Mouse (Mus musculus): ENCODE data around the gene Tgfbr3l. TPM values are rescaled to one million over a fixed set of nuclear protein-coding genes. Genes with fewer than 3 reads are reported as not detected.
A peak's percentile ranks its signal among the peaks of the same experiment; 100 is the strongest.

Tgfbr3l gene
- polyA plus RNA-seq, 1 experiment from 2014 or later = 4.6 TPM

GRCm38 (mm10) chr8:4213210-4214005 is 34.6 kb upstream of the Tgfbr3l start:
- peak; percentile 63 for DNase-seq
- Histone ChIP-seq H3K9ac (replicated peaks; ENCODE audit: low read length) (peak overlapping the region; percentile 66), H3K36me3 (ENCODE audit: control insufficient read depth, insufficient read depth, low read length) (peaks cover 40% of the 10 kb centered on the region), H3K27me3 (ENCODE audit: control insufficient read depth, insufficient read depth, low read length) (no peaks in the 10 kb centered on the region), H3K4me3 (replicated peaks; ENCODE audit: low read depth, low read length) (peak overlapping the region; percentile 46), H3K27ac (replicated peaks; ENCODE audit: low read depth, low read length) (peak overlapping the region; percentile 55), H3K4me1 (ENCODE audit: control insufficient read depth, insufficient read depth, low read length) (peaks cover 41% of the 10 kb centered on the region), H3K9me3 (ENCODE audit: control insufficient read depth, low read length) (no peaks in the 10 kb centered on the region), H3K4me2 (ENCODE audit: low read length) (peak overlapping the region; percentile 96)
- ATAC-seq (ENCODE audit: low FRiP score, low TSS enrichment) = 0 out of 2 replicates have a peak, but pooled peaks have one; percentile 4
- 4% methylated on average over 18 of the region's 18 CpGs for WGBS

- WGBS = 16% methylated on average over 33 of the region's 33 CpGs
- Histone ChIP-seq H3K4me3 (replicated peaks; ENCODE audit: low read depth, low read length) (peak overlapping the region; percentile 46), H3K9ac (replicated peaks; ENCODE audit: low read length) (peak overlapping the region; percentile 66), H3K4me1 (ENCODE audit: control insufficient read depth, insufficient read depth, low read length) (peaks cover 41% of the 10 kb centered on the region), H3K4me2 (ENCODE audit: low read length) (peak overlapping the region; percentile 96), H3K27ac (replicated peaks; ENCODE audit: low read depth, low read length) (peak overlapping the region; percentile 55), H3K9me3 (ENCODE audit: control insufficient read depth, low read length) (no peaks in the 10 kb centered on the region), H3K36me3 (ENCODE audit: control insufficient read depth, insufficient read depth, low read length) (peaks cover 36% of the 10 kb centered on the region), H3K27me3 (ENCODE audit: control insufficient read depth, insufficient read depth, low read length) (no peaks in the 10 kb centered on the region)
- no peak for DNase-seq
- ATAC-seq (ENCODE audit: low FRiP score, low TSS enrichment) = no peak
These were observed 33.7 kb upstream of the Tgfbr3l start for GRCm38 (mm10) chr8:4214006-4214980.

- H3K4me2 ChIP-seq (ENCODE audit: low read length) = peak overlapping the region; percentile 96
- no peaks in the 10 kb centered on the region for H3K27me3 ChIP-seq (ENCODE audit: control insufficient read depth, insufficient read depth, low read length)
- peaks cover 16% of the 10 kb centered on the region for H3K36me3 ChIP-seq (ENCODE audit: control insufficient read depth, insufficient read depth, low read length)
- WGBS = 3% methylated on average over 18 of the region's 18 CpGs
- peak; percentile 12; the same call in 1 of the 2 replicates for ATAC-seq (ENCODE audit: low FRiP score, low TSS enrichment)
- peak; percentile 35 for DNase-seq
- H3K9ac ChIP-seq (replicated peaks; ENCODE audit: low read length) = peak overlapping the region; percentile 97
- H3K4me1 ChIP-seq (ENCODE audit: control insufficient read depth, insufficient read depth, low read length) = peaks cover 41% of the 10 kb centered on the region
- peak overlapping the region; percentile 63 for H3K4me3 ChIP-seq (replicated peaks; ENCODE audit: low read depth, low read length)
- no peaks in the 10 kb centered on the region for H3K9me3 ChIP-seq (ENCODE audit: control insufficient read depth, low read length)
- H3K27ac ChIP-seq (replicated peaks; ENCODE audit: low read depth, low read length) = peak overlapping the region; percentile 93
These were observed 31.7 kb upstream of the Tgfbr3l start for GRCm38 (mm10) chr8:4216296-4216695.

- whole genome bisulfite sequencing = under 1% methylated on average over 41 of the region's 44 CpGs
- peak; percentile 90 for ATAC-seq (ENCODE audit: low FRiP score, low TSS enrichment)
- Histone ChIP-seq H3K4me2 (ENCODE audit: low read length) (peak within 1 kb of the TSS; percentile 96), H3K4me3 (replicated peaks; ENCODE audit: low read depth, low read length) (peak within 1 kb of the TSS; percentile 63), H3K27me3 (ENCODE audit: control insufficient read depth, insufficient read depth, low read length) (no peaks in the 10 kb centered on the region), H3K9ac (replicated peaks; ENCODE audit: low read length) (peak within 1 kb of the TSS; percentile 97), H3K9me3 (ENCODE audit: control insufficient read depth, low read length) (no peaks in the 10 kb centered on the region), H3K4me1 (ENCODE audit: control insufficient read depth, insufficient read depth, low read length) (peaks cover 41% of the 10 kb centered on the region), H3K36me3 (ENCODE audit: control insufficient read depth, insufficient read depth, low read length) (peaks cover 13% of the 10 kb centered on the region), H3K27ac (replicated peaks; ENCODE audit: low read depth, low read length) (peak within 1 kb of the TSS; percentile 93)
- DNase-seq = peak; percentile 93
These were observed 31.0 kb upstream of the Tgfbr3l start, which contains the start of gene Prr36 for GRCm38 (mm10) chr8:4216791-4217621. Prr36 (minus strand) TSS chr8:4217459.

GRCm38 (mm10) chr8:4219617-4220016 is 28.4 kb upstream of the Tgfbr3l start:
- Histone ChIP-seq H3K36me3 (ENCODE audit: control insufficient read depth, insufficient read depth, low read length) (peaks cover 10% of the 10 kb centered on the region), H3K4me2 (ENCODE audit: low read length) (no peak overlapping the region), H3K27me3 (ENCODE audit: control insufficient read depth, insufficient read depth, low read length) (no peaks in the 10 kb centered on the region), H3K4me1 (ENCODE audit: control insufficient read depth, insufficient read depth, low read length) (peaks cover 20% of the 10 kb centered on the region), H3K4me3 (replicated peaks; ENCODE audit: low read depth, low read length) (no peak overlapping the region), H3K9ac (replicated peaks; ENCODE audit: low read length) (no peak overlapping the region), H3K27ac (replicated peaks; ENCODE audit: low read depth, low read length) (no peak overlapping the region), H3K9me3 (ENCODE audit: control insufficient read depth, low read length) (no peaks in the 10 kb centered on the region)
- ATAC-seq (ENCODE audit: low FRiP score, low TSS enrichment) = no peak
- DNase-seq = no peak
- 99% methylated on average over 3 of the region's 3 CpGs for WGBS

- Histone ChIP-seq H3K36me3 (ENCODE audit: control insufficient read depth, insufficient read depth, low read length) (no peaks in the 10 kb centered on the region), H3K9me3 (ENCODE audit: control insufficient read depth, low read length) (no peaks in the 10 kb centered on the region), H3K4me1 (ENCODE audit: control insufficient read depth, insufficient read depth, low read length) (peaks cover 10% of the 10 kb centered on the region), H3K4me2 (ENCODE audit: low read length) (no peak overlapping the region), H3K9ac (replicated peaks; ENCODE audit: low read length) (no peak overlapping the region), H3K27ac (replicated peaks; ENCODE audit: low read depth, low read length) (no peak overlapping the region), H3K27me3 (ENCODE audit: control insufficient read depth, insufficient read depth, low read length) (peaks cover 5% of the 10 kb centered on the region; the same call in 1 of the 2 replicates), H3K4me3 (replicated peaks; ENCODE audit: low read depth, low read length) (no peak overlapping the region)
- DNase-seq (no peak), ATAC-seq (ENCODE audit: low FRiP score, low TSS enrichment) (no peak)
These were observed 26.0 kb upstream of the Tgfbr3l start for GRCm38 (mm10) chr8:4222059-4222458.

GRCm38 (mm10) chr8:4226323-4226722 is 21.7 kb upstream of the Tgfbr3l start:
- 20% methylated on average over 4 of the region's 4 CpGs for WGBS
- Histone ChIP-seq H3K4me3 (replicated peaks; ENCODE audit: low read depth, low read length) (no peak overlapping the region), H3K36me3 (ENCODE audit: control insufficient read depth, insufficient read depth, low read length) (no peaks in the 10 kb centered on the region), H3K4me2 (ENCODE audit: low read length) (peak overlapping the region; percentile 35), H3K4me1 (ENCODE audit: control insufficient read depth, insufficient read depth, low read length) (peaks cover 4% of the 10 kb centered on the region; the same call in 1 of the 2 replicates), H3K9ac (replicated peaks; ENCODE audit: low read length) (no peak overlapping the region), H3K9me3 (ENCODE audit: control insufficient read depth, low read length) (no peaks in the 10 kb centered on the region), H3K27ac (replicated peaks; ENCODE audit: low read depth, low read length) (no peak overlapping the region), H3K27me3 (ENCODE audit: control insufficient read depth, insufficient read depth, low read length) (peaks cover 10% of the 10 kb centered on the region; the same call in 1 of the 2 replicates)
- DNase-seq (no peak), ATAC-seq (ENCODE audit: low FRiP score, low TSS enrichment) (no peak)

Data from midbrain, embryonic 14.5 days (tissue).